Mouse (Mus musculus): ENCODE data around the gene Ube2d1. TPM values are rescaled to one million over a fixed set of nuclear protein-coding genes. Genes with fewer than 3 reads are reported as not detected.
A peak's percentile ranks its signal among the peaks of the same experiment; 100 is the strongest.

Ube2d1 gene
- polyA plus RNA-seq, 1 experiment: 18.1 TPM

DNA sequence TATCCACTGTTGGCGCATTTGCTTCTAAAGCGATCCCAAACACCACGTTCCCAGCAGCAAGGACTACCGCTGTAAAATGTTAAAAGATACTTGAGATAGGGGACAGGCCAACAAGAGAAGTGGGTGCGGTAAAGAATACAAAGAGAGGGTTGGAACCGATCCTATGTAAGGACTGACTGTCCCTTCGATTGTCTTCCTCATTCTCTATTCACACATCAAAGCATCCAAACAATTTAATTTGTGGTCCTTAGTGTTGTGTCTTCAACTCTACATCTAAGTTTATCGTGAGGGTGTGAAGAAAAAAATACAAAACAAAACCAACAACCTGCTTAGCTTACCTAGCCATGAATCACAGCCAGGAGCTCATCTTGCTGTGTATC, 941 bp downstream of the Ube2d1 start:
- 33% methylated on average over 8 of the region's 8 CpGs for WGBS
- TF ChIP-seq CTCF (IDR thresholded peaks at IDR 0.05; ENCODE audit: control insufficient read depth, insufficient read depth, low read length): no peak
- no peak for TF ChIP-seq POLR2A (IDR thresholded peaks at IDR 0.05; ENCODE audit: borderline replicate concordance, control insufficient read depth, low read depth, low read length)
- no peak overlapping the region for H3K27ac ChIP-seq (ENCODE audit: control insufficient read depth, insufficient read depth, low read depth, low read length, poor library complexity)
- no peaks in the 10 kb centered on the region; the same call in 1 of the 2 replicates for H3K4me1 ChIP-seq (ENCODE audit: control insufficient read depth, insufficient read depth, low read length)
- peak overlapping the region; percentile 65 for H3K4me3 ChIP-seq (replicated peaks; ENCODE audit: control insufficient read depth, low read depth, low read length)

DNA sequence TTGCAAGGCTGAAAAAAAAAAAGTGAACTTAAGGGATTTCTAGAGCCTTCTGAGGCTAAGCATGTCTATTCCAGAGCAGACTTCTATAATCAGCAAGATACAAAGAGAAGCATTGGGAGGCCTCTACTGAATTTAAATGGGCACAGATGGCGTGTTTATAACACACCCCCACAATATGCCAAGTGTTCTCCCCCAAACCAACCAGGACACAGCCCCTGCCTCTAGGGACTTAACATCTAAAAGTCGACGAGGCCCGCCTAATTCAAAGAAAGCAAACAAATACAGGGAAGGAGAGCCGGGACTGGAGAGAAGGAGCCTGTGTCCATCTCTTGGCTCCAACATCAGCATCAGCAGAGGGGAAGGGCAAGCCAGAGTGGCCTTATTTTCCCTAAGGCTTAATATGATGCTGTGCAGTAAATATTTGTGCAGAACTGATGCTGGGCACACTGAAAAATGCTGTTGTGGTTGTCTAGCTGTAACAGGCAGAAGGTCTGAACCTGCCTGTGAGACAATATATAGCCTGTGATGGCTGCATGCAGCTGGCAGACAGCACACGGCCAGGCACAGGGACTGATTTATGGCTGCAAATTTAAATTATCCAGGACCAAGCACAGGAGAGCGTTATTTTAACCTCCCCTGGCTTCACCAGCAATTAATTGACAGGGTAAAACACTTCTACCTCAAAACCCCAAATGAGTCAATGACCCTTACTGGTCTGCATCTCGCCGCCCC, 11.9 kb downstream of the Ube2d1 start:
- no peak for TF ChIP-seq POLR2A (IDR thresholded peaks at IDR 0.05; ENCODE audit: borderline replicate concordance, control insufficient read depth, low read depth, low read length)
- H3K4me3 ChIP-seq (replicated peaks; ENCODE audit: control insufficient read depth, low read depth, low read length): no peak overlapping the region
- no peak overlapping the region for H3K27ac ChIP-seq (ENCODE audit: control insufficient read depth, insufficient read depth, low read depth, low read length, poor library complexity)
- H3K4me1 ChIP-seq (ENCODE audit: control insufficient read depth, insufficient read depth, low read length): no peaks in the 10 kb centered on the region; the same call in 1 of the 2 replicates
- WGBS: 78% methylated on average over 9 of the region's 9 CpGs

DNA sequence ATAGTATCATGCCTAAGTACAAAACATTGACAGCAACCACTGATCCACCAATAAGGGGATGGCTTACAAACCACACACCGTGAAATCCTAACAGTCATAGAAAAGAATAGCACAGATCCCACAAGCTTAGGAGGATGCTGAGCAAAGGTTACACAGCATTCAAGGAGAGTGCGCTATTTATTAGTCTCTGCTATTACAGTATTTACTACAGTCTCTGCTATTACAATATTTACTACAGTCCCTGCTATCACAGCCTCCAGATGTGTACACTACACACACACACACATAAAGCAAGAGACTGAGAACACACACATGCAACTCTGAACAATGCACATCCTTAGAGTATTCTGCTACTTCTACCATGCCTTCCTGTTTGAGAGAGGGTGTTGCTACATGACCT, 17.1 kb downstream of the Ube2d1 start:
- H3K4me3 ChIP-seq (replicated peaks; ENCODE audit: control insufficient read depth, low read depth, low read length): no peak overlapping the region
- H3K27ac ChIP-seq (ENCODE audit: control insufficient read depth, insufficient read depth, low read depth, low read length, poor library complexity): no peak overlapping the region
- WGBS: 90% methylated on average over 2 of the region's 2 CpGs
- no peaks in the 10 kb centered on the region; the same call in 1 of the 2 replicates for H3K4me1 ChIP-seq (ENCODE audit: control insufficient read depth, insufficient read depth, low read length)
- no peak for TF ChIP-seq POLR2A (IDR thresholded peaks at IDR 0.05; ENCODE audit: borderline replicate concordance, control insufficient read depth, low read depth, low read length)
- TF ChIP-seq CTCF (IDR thresholded peaks at IDR 0.05; ENCODE audit: control insufficient read depth, insufficient read depth, low read length): no peak

DNA sequence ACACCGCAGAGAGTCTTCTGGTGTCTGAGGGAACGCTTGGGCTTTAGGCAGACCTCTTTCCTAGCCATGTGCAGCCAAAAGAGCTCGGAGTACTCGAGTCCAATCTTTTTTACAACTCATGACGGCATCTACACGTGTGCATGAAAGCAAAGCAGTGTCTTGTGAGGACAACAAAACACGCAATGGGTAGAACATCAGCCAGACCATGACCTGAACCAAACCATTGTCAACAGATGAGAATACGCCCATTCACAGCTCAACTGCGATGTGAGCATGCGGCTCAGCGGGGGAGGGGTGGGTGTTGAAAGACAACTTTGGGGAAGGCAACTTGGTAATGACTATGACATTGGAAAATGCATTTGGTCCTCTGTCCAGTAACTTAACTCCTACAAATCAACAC, 17.6 kb downstream of the Ube2d1 start:
- WGBS: 89% methylated on average over 11 of the region's 11 CpGs
- no peak overlapping the region for H3K27ac ChIP-seq (ENCODE audit: control insufficient read depth, insufficient read depth, low read depth, low read length, poor library complexity)
- H3K4me1 ChIP-seq (ENCODE audit: control insufficient read depth, insufficient read depth, low read length): no peaks in the 10 kb centered on the region; the same call in 1 of the 2 replicates
- TF ChIP-seq CTCF (IDR thresholded peaks at IDR 0.05; ENCODE audit: control insufficient read depth, insufficient read depth, low read length): no peak
- no peak for TF ChIP-seq POLR2A (IDR thresholded peaks at IDR 0.05; ENCODE audit: borderline replicate concordance, control insufficient read depth, low read depth, low read length)
- H3K4me3 ChIP-seq (replicated peaks; ENCODE audit: control insufficient read depth, low read depth, low read length): no peak overlapping the region

DNA sequence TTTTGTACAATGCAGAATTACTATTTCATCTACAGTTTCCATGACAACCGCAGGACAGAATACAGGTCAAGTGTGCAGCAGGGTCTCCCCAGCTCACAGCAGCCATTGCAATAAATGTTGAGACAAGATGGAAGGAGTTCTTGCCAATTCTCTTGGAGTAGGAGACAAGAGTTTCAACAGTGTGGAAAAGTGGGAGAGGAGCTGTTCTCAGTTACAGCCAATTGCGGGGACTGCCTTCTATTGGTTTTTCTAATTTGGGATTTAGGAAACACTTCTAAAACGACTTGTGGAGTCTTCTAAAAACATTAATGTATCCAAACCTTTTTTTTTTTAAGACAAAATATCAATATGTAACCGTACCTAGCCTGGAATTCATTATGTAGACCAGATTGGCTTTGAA, 20.0 kb downstream of the Ube2d1 start:
- Histone ChIP-seq H3K4me1 (ENCODE audit: control insufficient read depth, insufficient read depth, low read length) (no peaks in the 10 kb centered on the region; the same call in 1 of the 2 replicates), H3K27ac (ENCODE audit: control insufficient read depth, insufficient read depth, low read depth, low read length, poor library complexity) (no peak overlapping the region), H3K4me3 (replicated peaks; ENCODE audit: control insufficient read depth, low read depth, low read length) (no peak overlapping the region)
- TF ChIP-seq POLR2A (IDR thresholded peaks at IDR 0.05; ENCODE audit: borderline replicate concordance, control insufficient read depth, low read depth, low read length): no peak
- no peak for TF ChIP-seq CTCF (IDR thresholded peaks at IDR 0.05; ENCODE audit: control insufficient read depth, insufficient read depth, low read length)
- 79% methylated on average over 4 of the region's 4 CpGs for WGBS

DNA sequence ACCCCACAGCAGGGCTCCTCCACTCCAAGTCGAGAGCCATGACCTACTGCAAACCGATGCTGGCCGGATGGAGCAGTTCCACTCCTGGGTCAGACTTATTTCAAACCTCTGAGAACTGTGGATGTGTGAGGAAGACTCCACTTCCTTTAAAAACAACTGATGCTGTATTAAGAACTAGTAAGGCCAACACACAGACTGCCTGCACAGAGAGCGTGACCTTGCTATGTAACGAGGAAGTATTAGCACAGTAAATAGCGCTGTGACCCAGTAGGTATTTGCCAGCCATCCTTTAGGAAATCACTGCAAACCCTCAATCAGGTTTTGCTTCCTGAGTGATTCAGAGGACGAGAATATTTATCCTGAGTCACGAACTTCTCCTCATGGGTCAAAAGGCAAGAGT, 23.4 kb downstream of the Ube2d1 start:
- TF ChIP-seq POLR2A (IDR thresholded peaks at IDR 0.05; ENCODE audit: borderline replicate concordance, control insufficient read depth, low read depth, low read length): no peak
- no peak for TF ChIP-seq CTCF (IDR thresholded peaks at IDR 0.05; ENCODE audit: control insufficient read depth, insufficient read depth, low read length)
- Histone ChIP-seq H3K4me1 (ENCODE audit: control insufficient read depth, insufficient read depth, low read length) (no peaks in the 10 kb centered on the region), H3K4me3 (replicated peaks; ENCODE audit: control insufficient read depth, low read depth, low read length) (no peak overlapping the region), H3K27ac (ENCODE audit: control insufficient read depth, insufficient read depth, low read depth, low read length, poor library complexity) (no peak overlapping the region)
- WGBS: 75% methylated on average over 8 of the region's 8 CpGs

DNA sequence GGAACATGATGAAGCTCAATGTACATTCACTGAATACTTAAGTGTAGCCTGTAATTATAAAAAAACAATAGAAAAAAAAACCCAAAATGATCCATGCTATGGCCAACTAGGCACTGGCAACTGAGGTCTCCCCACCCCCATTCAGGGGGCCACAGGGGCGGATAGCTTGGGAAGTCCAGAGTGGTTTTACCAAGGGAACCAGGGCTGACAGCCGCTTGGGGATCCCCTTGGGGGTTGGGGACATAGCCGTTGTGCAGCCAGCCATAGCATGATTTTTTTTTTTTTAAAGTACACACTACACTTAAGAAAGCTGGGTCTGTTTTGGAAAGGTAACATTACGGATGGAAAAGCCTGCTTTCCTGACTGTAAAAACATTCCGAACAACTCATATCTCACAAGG, 26.1 kb downstream of the Ube2d1 start:
- TF ChIP-seq POLR2A (IDR thresholded peaks at IDR 0.05; ENCODE audit: borderline replicate concordance, control insufficient read depth, low read depth, low read length) (no peak), CTCF (IDR thresholded peaks at IDR 0.05; ENCODE audit: control insufficient read depth, insufficient read depth, low read length) (no peak)
- no peaks in the 10 kb centered on the region for H3K4me1 ChIP-seq (ENCODE audit: control insufficient read depth, insufficient read depth, low read length)
- H3K4me3 ChIP-seq (replicated peaks; ENCODE audit: control insufficient read depth, low read depth, low read length): no peak overlapping the region
- WGBS: 71% methylated on average over 5 of the region's 5 CpGs
- H3K27ac ChIP-seq (ENCODE audit: control insufficient read depth, insufficient read depth, low read depth, low read length, poor library complexity): no peak overlapping the region

DNA sequence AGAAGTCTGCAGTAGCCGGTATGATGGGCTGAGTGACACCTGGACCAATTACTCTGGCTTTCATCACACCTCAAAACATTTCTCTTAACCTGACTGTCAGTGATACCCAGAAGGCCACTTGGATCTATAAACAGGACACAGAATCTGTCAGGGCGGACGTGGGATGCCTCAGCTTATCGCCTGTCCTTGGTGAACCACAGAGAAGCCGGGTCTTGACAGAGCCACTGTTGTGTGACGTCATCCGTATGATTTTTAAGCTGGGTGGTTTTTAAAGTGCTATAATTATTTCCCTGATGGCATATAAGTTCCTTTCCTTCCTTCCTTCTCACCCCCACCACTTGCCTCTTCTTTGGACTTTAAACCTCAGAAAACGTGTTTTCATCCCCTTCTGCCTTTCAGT, 26.5 kb downstream of the Ube2d1 start:
- Histone ChIP-seq H3K4me1 (ENCODE audit: control insufficient read depth, insufficient read depth, low read length) (no peaks in the 10 kb centered on the region), H3K4me3 (replicated peaks; ENCODE audit: control insufficient read depth, low read depth, low read length) (no peak overlapping the region), H3K27ac (ENCODE audit: control insufficient read depth, insufficient read depth, low read depth, low read length, poor library complexity) (no peak overlapping the region)
- WGBS: 66% methylated on average over 8 of the region's 8 CpGs
- no peak for TF ChIP-seq CTCF (IDR thresholded peaks at IDR 0.05; ENCODE audit: control insufficient read depth, insufficient read depth, low read length)
- TF ChIP-seq POLR2A (IDR thresholded peaks at IDR 0.05; ENCODE audit: borderline replicate concordance, control insufficient read depth, low read depth, low read length): no peak

DNA sequence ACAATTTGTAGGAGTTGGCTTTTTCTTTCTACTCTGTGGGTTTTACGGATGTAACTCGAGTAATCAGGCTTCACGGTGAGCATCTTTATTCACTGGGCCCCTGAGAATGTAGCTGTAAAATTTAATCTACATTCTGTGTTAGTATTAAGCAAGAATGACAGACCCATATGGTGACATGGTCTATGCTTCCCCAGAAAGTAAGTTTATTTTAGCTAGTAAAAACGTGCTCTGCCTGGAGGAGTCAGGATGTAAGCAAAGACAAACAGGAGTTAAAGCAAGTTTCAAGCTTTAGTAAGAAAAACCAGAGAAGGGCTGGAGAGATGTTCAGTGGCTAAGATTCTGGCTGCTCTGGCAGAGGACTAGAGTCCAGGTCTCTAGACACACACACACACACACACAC, 31.9 kb downstream of the Ube2d1 start:
- H3K4me3 ChIP-seq (replicated peaks; ENCODE audit: control insufficient read depth, low read depth, low read length): no peak overlapping the region
- 80% methylated on average over 4 of the region's 4 CpGs for WGBS
- TF ChIP-seq CTCF (IDR thresholded peaks at IDR 0.05; ENCODE audit: control insufficient read depth, insufficient read depth, low read length): no peak
- no peak for TF ChIP-seq POLR2A (IDR thresholded peaks at IDR 0.05; ENCODE audit: borderline replicate concordance, control insufficient read depth, low read depth, low read length)
- H3K27ac ChIP-seq (ENCODE audit: control insufficient read depth, insufficient read depth, low read depth, low read length, poor library complexity): no peak overlapping the region
- no peaks in the 10 kb centered on the region for H3K4me1 ChIP-seq (ENCODE audit: control insufficient read depth, insufficient read depth, low read length)
